Mouse (Mus musculus): ENCODE data around the gene Exoc2.

Exoc2 gene

GRCm38 (mm10) chr13:30973501-30974246, at the start of gene Exoc2, which contains the start of gene Gm5447:
TSS of gene Exoc2 (minus strand) at chr13:30974093.
TSS of gene Gm5447 (plus strand) at chr13:30974204.
- DNase-seq (ENCODE audit: low spot score in 2 of 2): peak; percentile 72 to 82

- DNase-seq (ENCODE audit: low spot score in 2 of 2): no peak
Measured at GRCm38 (mm10) chr13:31023664-31024063, 49.8 kb upstream of the Exoc2 start.

GRCm38 (mm10) chr13:31021927-31022326, 48.0 kb upstream of the Exoc2 start:
- no peak for DNase-seq (ENCODE audit: low spot score in 2 of 2)

GRCm38 (mm10) chr13:31021514-31021913, 47.6 kb upstream of the Exoc2 start:
- DNase-seq (ENCODE audit: low spot score in 2 of 2): no peak

GRCm38 (mm10) chr13:31017545-31017944, 43.7 kb upstream of the Exoc2 start:
- DNase-seq (ENCODE audit: low spot score in 2 of 2): no peak

- no peak for DNase-seq (ENCODE audit: low spot score in 2 of 2)
Measured at GRCm38 (mm10) chr13:31004995-31005394, 31.1 kb upstream of the Exoc2 start.

GRCm38 (mm10) chr13:31004458-31004857, 30.6 kb upstream of the Exoc2 start:
- no peak for DNase-seq (ENCODE audit: low spot score in 2 of 2)

GRCm38 (mm10) chr13:30999799-31000198, 25.9 kb upstream of the Exoc2 start:
- DNase-seq (ENCODE audit: low spot score in 2 of 2): no peak

GRCm38 (mm10) chr13:30997526-30998253, 23.8 kb upstream of the Exoc2 start:
- no peak for DNase-seq (ENCODE audit: low spot score in 2 of 2)

- no peak for DNase-seq (ENCODE audit: low spot score in 2 of 2)
Measured at GRCm38 (mm10) chr13:30994249-30994858, 20.5 kb upstream of the Exoc2 start.

- peak in 1 of 2 experiments; percentile 50 for DNase-seq (ENCODE audit: low spot score in 2 of 2)
Measured at GRCm38 (mm10) chr13:30993819-30994218, 19.9 kb upstream of the Exoc2 start.

- no peak for DNase-seq (ENCODE audit: low spot score in 2 of 2)
Measured at GRCm38 (mm10) chr13:30990233-30990632, 16.3 kb upstream of the Exoc2 start.

GRCm38 (mm10) chr13:30989710-30990109, 15.8 kb upstream of the Exoc2 start:
- no peak for DNase-seq (ENCODE audit: low spot score in 2 of 2)

- no peak for DNase-seq (ENCODE audit: low spot score in 2 of 2)
Measured at GRCm38 (mm10) chr13:30987686-30988085, 13.8 kb upstream of the Exoc2 start.

- DNase-seq (ENCODE audit: low spot score in 2 of 2): no peak
Measured at GRCm38 (mm10) chr13:30986934-30987455, 13.1 kb upstream of the Exoc2 start.

GRCm38 (mm10) chr13:30985598-30986466, 11.9 kb upstream of the Exoc2 start:
- no peak for DNase-seq (ENCODE audit: low spot score in 2 of 2)

- DNase-seq (ENCODE audit: low spot score in 2 of 2): no peak
Measured at GRCm38 (mm10) chr13:30985275-30985597, 11.3 kb upstream of the Exoc2 start.

- peak in 1 of 2 experiments; percentile 53 for DNase-seq (ENCODE audit: low spot score in 2 of 2)
Measured at GRCm38 (mm10) chr13:30981666-30982065, 7.8 kb upstream of the Exoc2 start.

- no peak for DNase-seq (ENCODE audit: low spot score in 2 of 2)
Measured at GRCm38 (mm10) chr13:30978224-30978623, 4.3 kb upstream of the Exoc2 start.

GRCm38 (mm10) chr13:30976536-30977084, 2.7 kb upstream of the Exoc2 start:
- peak; percentile 29 to 36 for DNase-seq (ENCODE audit: low spot score in 2 of 2)

- no peak for DNase-seq (ENCODE audit: low spot score in 2 of 2)
Measured at GRCm38 (mm10) chr13:30974247-30974630, 346 bp upstream of the Exoc2 start.
